Mouse (Mus musculus) hindbrain, embryonic 14.5 days (tissue): ENCODE measurements around the gene Rab24. TPM values are rescaled to one million over a fixed set of nuclear protein-coding genes. Genes with fewer than 3 reads are reported as not detected.

ENCODE experiments used
- ATAC-seq: fragments of 200-750 bp; cut with Nextera tagmentation; 2 replicates; pipeline ENCODE4 v1.8.0; 2017; ENCODE audit warnings: moderate number of reproducible peaks, mild to moderate bottlenecking, moderate TSS enrichment, moderate library complexity; ENCODE audit not compliant: low FRiP score
- DNase-seq: peaks from one replicate; pipeline ENCODE4 v3.0.0-alpha.2; 2015; ENCODE audit warnings: low spot score
- H3K27ac ChIP-seq: fragments of 300-500 bp; sonication (generic); 2 replicates; pipeline ENCODE4 v1.5.1; 2014; ENCODE audit warnings: mild to moderate bottlenecking, moderate library complexity
- H3K27me3 ChIP-seq: fragments of 300-500 bp; sonication (generic); 2 replicates; pipeline ENCODE4 v1.6.1; 2014; ENCODE audit warnings: mild to moderate bottlenecking, low read length, mixed read lengths; ENCODE audit not compliant: control insufficient read depth, insufficient read depth
- H3K36me3 ChIP-seq: fragments of 300-500 bp; sonication (generic); replicated peaks from 2 replicates; pipeline ENCODE4 v1.6.1; 2014; ENCODE audit not compliant: control insufficient read depth, insufficient read depth
- H3K4me1 ChIP-seq: fragments of 300-500 bp; sonication (generic); replicated peaks from 2 replicates; pipeline ENCODE4 v1.6.1; 2014; ENCODE audit warnings: antibody characterized with exemption, low read length, mixed read lengths; ENCODE audit not compliant: control insufficient read depth, insufficient read depth
- H3K4me2 ChIP-seq: fragments of 300-500 bp; sonication (generic); replicated peaks from 2 replicates; pipeline ENCODE4 v1.6.1; 2014; ENCODE audit warnings: mild to moderate bottlenecking, moderate library complexity
- H3K4me3 ChIP-seq: fragments of 300-500 bp; sonication (generic); replicated peaks from 2 replicates; pipeline ENCODE4 v1.5.1; 2014; ENCODE audit warnings: mild to moderate bottlenecking, low read length
- H3K9ac ChIP-seq: fragments of 300-500 bp; sonication (generic); 2 replicates; pipeline ENCODE4 v1.6.1; 2014
- H3K9me3 ChIP-seq: fragments of 300-500 bp; sonication (generic); 2 replicates; pipeline ENCODE4 v1.6.1; 2016; ENCODE audit warnings: low read length; ENCODE audit not compliant: control insufficient read depth
- WGBS: fragments of 180-500 bp; shearing (Covaris S2); extraction: QIAGEN DNeasy Blood & Tissue Kit; methylation state at CpG from one replicate; pipeline ENCODE4 v1.1.7; 2014; 5-methylcytosine and 5-hydroxymethylcytosine counted together
- polyA plus RNA-seq: library from polyadenylated mRNA; unstranded; fragments of >200 nt; fragmentation: Nextera tagmentation; extraction: Ambion mirVana; gene quantifications from 2 replicates; pipeline ENCODE4 v1.2.1, GENCODE M21; 2014

The Rab24 gene
- 92.6 and 95.8 TPM in 2 replicates for polyA plus RNA-seq

GRCm38 (mm10) chr13:55321434-55322129 is at the start of gene Rab24:
TSS of gene Rab24 (minus strand) at chr13:55321946.
- Histone ChIP-seq H3K27me3 (no peaks in the 10 kb centered on the region), H3K9ac (peak within 1 kb of the TSS; percentile 89), H3K4me2 (peak within 1 kb of the TSS; percentile 93), H3K9me3 (no peaks in the 10 kb centered on the region), H3K4me3 (peak within 1 kb of the TSS; percentile 83), H3K36me3 (peaks cover 73% of the 10 kb centered on the region), H3K4me1 (peaks cover 26% of the 10 kb centered on the region), H3K27ac (peak within 1 kb of the TSS; percentile 67)
- ATAC-seq = peak; percentile 91
- peak; percentile 94 for DNase-seq
- WGBS = under 1% methylated on average over 73 of the region's 73 CpGs

DNA sequence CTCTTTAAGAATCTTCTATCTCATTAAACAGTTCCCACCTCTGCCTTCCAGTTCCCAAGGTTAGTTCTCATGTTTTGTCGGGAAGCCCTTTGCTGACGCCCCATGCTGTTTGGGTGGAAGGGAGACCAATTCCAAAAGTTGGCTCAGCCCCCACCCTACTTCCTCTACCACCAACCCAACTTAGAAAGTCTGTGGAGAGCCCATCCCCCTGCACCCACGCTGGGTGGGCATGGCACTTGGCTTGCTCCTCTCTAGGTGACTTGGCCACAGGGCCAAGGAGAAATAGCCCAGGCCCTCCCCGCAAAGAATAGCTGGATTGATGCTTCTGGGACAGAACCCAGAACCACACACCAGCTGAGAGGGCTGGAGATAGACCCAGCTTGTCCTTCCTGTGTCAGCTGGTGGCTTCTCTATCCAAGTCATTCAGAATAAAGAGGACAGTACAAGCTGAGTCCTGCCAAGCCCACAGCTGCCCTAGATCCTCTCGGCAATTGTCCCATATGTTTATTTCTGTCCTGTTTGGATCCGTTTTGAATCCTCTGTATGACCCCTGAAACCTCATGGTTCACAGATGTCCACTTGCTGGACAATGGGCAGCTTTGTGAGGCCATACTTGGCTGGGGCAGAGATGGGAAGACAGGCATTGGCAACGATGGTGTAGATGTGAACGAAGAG is 49.4 kb upstream of the Rab24 start:
- Histone ChIP-seq H3K4me2 (no peak overlapping the region), H3K4me1 (no peaks in the 10 kb centered on the region), H3K4me3 (no peak overlapping the region), H3K27ac (no peak overlapping the region), H3K27me3 (no peaks in the 10 kb centered on the region), H3K36me3 (no peaks in the 10 kb centered on the region), H3K9ac (no peak overlapping the region), H3K9me3 (no peaks in the 10 kb centered on the region)
- 71% methylated on average over 8 of the region's 8 CpGs for WGBS
- ATAC-seq (no peak), DNase-seq (no peak)

- Histone ChIP-seq H3K4me3 (no peak overlapping the region), H3K36me3 (no peaks in the 10 kb centered on the region), H3K9ac (no peak overlapping the region), H3K27ac (no peak overlapping the region), H3K9me3 (no peaks in the 10 kb centered on the region), H3K4me1 (no peaks in the 10 kb centered on the region), H3K4me2 (no peak overlapping the region), H3K27me3 (no peaks in the 10 kb centered on the region)
- 59% methylated on average over 3 of the region's 3 CpGs for WGBS
- no peak for ATAC-seq
- DNase-seq = no peak
Measured at GRCm38 (mm10) chr13:55370234-55370633, 48.5 kb upstream of the Rab24 start.

DNA sequence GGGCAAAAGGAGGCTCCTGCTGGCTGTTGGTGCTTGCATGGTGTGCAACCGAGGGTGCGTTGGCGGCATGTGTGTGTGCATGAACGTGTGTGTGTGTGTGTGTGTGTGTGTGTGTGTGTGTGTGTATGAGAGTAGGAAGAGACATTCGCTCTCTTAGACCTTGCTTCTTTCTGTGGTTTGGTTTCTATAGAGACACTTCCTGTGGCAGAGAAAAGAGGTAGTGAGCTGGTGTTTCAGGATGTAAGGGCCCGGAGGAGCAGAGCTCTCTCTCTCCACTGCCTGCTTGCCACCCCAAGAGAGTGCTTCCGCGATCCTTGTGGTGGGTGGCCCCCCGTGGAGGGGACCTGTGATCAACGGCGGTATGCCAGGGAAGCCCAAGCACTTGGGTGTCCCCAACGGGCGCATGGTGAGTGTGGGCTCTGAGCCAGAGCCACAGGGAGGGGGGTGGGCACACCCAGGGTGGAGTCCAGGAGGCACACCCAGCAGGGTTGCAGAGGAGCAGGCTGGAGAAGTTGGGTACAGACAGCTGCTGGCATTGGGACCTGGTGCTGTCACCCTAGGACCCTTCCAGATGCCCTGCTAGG is 47.9 kb upstream of the Rab24 start, which contains the start of gene Rgs14:
TSS of gene Rgs14 (plus strand) at position 202 of the 584 bp plus-strand sequence.
- H3K36me3 ChIP-seq = no peaks in the 10 kb centered on the region
- H3K4me1 ChIP-seq = no peaks in the 10 kb centered on the region
- WGBS = 60% methylated on average over 13 of the region's 13 CpGs
- no peak within 1 kb of the TSS for H3K4me2 ChIP-seq
- no peak within 1 kb of the TSS for H3K4me3 ChIP-seq
- no peak for DNase-seq
- no peak within 1 kb of the TSS for H3K9ac ChIP-seq
- no peaks in the 10 kb centered on the region for H3K9me3 ChIP-seq
- ATAC-seq = no peak
- H3K27ac ChIP-seq = no peak within 1 kb of the TSS
- no peaks in the 10 kb centered on the region for H3K27me3 ChIP-seq

- Histone ChIP-seq H3K9me3 (no peaks in the 10 kb centered on the region), H3K4me1 (no peaks in the 10 kb centered on the region), H3K9ac (no peak overlapping the region), H3K27me3 (no peaks in the 10 kb centered on the region), H3K4me2 (no peak overlapping the region), H3K27ac (no peak overlapping the region), H3K4me3 (no peak overlapping the region), H3K36me3 (no peaks in the 10 kb centered on the region)
- ATAC-seq = no peak
- WGBS = 83% methylated on average over 7 of the region's 7 CpGs
- no peak for DNase-seq
Measured at GRCm38 (mm10) chr13:55368401-55368800, 46.7 kb upstream of the Rab24 start.

DNA sequence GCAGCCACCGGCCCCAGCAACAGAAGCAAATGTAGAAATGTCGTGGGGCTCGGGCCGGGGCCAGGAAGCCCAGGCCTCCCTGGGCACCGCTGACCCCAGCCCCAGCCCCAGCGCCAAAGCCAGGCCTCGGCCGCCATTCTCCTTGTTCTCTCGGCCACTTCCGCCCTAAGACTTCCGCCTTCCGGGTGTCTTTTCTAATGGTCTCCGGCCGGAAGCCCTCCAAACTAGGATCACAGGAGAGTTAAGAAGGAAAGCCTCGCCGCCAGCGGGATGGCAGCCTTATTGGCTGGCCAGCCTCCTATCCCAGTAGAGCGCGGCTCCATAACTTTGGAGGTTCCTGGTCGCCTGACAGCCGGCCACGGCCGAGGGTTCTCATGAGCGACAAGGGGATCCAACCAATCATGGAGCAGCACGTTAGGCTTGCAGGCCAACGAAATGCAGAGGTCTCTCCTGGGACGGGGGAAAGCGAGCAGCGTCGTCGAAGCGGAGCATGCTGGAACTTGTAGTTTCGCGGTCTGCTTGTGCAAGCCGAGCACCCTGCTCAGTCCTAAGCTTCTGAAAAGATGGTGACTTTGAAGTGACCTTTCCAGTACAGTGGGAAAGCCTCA is 40.8 kb upstream of the Rab24 start, which contains the start of gene Lman2:
TSS of gene Lman2 (minus strand) at position 331 of the 608 bp plus-strand sequence.
- DNase-seq (peak; percentile 98), ATAC-seq (peak; percentile 99)
- Histone ChIP-seq H3K4me3 (peak within 1 kb of the TSS; percentile 92), H3K9ac (peak within 1 kb of the TSS; percentile 90), H3K9me3 (no peaks in the 10 kb centered on the region), H3K36me3 (peaks cover 20% of the 10 kb centered on the region; the same call in 1 of the 2 replicates), H3K27ac (peak within 1 kb of the TSS; percentile 87), H3K4me1 (peaks cover 16% of the 10 kb centered on the region), H3K27me3 (no peaks in the 10 kb centered on the region), H3K4me2 (peak within 1 kb of the TSS; percentile 84)
- under 1% methylated on average over 35 of the region's 35 CpGs for WGBS

GRCm38 (mm10) chr13:55361974-55362452 is 40.3 kb upstream of the Rab24 start:
- Histone ChIP-seq H3K9ac (peak overlapping the region; percentile 90), H3K4me3 (peak overlapping the region; percentile 92), H3K4me2 (peak overlapping the region; percentile 84), H3K27ac (peak overlapping the region; percentile 87), H3K4me1 (peaks cover 16% of the 10 kb centered on the region), H3K9me3 (no peaks in the 10 kb centered on the region), H3K36me3 (peaks cover 25% of the 10 kb centered on the region; the same call in 1 of the 2 replicates), H3K27me3 (no peaks in the 10 kb centered on the region)
- WGBS = 2% methylated on average over 32 of the region's 32 CpGs
- peak; percentile 25 for DNase-seq
- peak; percentile 47 for ATAC-seq

GRCm38 (mm10) chr13:55361145-55361544 is 39.4 kb upstream of the Rab24 start:
- no peak for DNase-seq
- no peak for ATAC-seq
- H3K36me3 ChIP-seq = peaks cover 33% of the 10 kb centered on the region
- no peak overlapping the region for H3K27ac ChIP-seq
- H3K9ac ChIP-seq = no peak overlapping the region
- no peaks in the 10 kb centered on the region for H3K9me3 ChIP-seq
- peak overlapping the region; percentile 92 for H3K4me3 ChIP-seq
- peak overlapping the region; percentile 84 for H3K4me2 ChIP-seq
- no peaks in the 10 kb centered on the region for H3K27me3 ChIP-seq
- H3K4me1 ChIP-seq = peaks cover 16% of the 10 kb centered on the region

DNA sequence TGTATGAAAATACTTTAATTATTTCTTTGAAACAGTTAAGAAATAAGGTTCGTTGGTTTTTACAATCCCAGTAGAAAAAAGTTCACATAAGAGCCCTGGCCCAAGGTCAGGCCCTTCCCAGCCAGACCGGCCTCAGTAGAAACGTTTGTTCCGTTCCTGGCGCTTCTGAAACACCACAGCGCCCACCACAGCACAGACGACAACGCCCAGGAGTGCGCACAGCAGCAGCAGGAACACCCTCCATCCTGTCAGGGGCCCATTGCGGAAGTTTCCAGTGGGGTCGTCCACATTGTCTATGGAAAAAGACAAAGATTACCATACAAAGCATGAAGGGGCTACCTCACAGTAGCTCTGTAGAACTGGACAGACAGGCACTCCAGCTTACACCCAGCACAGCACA is 25.0 kb upstream of the Rab24 start:
- Histone ChIP-seq H3K27me3 (no peaks in the 10 kb centered on the region), H3K36me3 (peaks cover 80% of the 10 kb centered on the region), H3K27ac (no peak overlapping the region), H3K4me1 (no peaks in the 10 kb centered on the region), H3K9me3 (no peaks in the 10 kb centered on the region), H3K9ac (no peak overlapping the region), H3K4me2 (no peak overlapping the region), H3K4me3 (no peak overlapping the region)
- no peak for ATAC-seq
- 91% methylated on average over 11 of the region's 11 CpGs for WGBS
- no peak for DNase-seq
